Mouse (Mus musculus): Measurements from ENCODE around the gene Cnnm3. TPM values are rescaled to one million over a fixed set of nuclear protein-coding genes. Genes with fewer than 3 reads are reported as not detected.

Gene Cnnm3
- 10 to 100 TPM; 20.8 to 28.9 TPM for total RNA-seq (2021)
- long read RNA-seq, experiment 1, full-length matches to known transcripts: 8 of 13 reads
- long read RNA-seq, experiment 1, partial matches to known transcripts: 2 of 13 reads
- long read RNA-seq, experiment 1, other reads (novel, unspliced or antisense): 3 of 13 reads
- long read RNA-seq, experiment 2, full-length matches to known transcripts: 2 of 9 reads
- long read RNA-seq, experiment 2, partial matches to known transcripts: 6 of 9 reads
- long read RNA-seq, experiment 2, other reads (novel, unspliced or antisense): 1 of 9 reads

DNA sequence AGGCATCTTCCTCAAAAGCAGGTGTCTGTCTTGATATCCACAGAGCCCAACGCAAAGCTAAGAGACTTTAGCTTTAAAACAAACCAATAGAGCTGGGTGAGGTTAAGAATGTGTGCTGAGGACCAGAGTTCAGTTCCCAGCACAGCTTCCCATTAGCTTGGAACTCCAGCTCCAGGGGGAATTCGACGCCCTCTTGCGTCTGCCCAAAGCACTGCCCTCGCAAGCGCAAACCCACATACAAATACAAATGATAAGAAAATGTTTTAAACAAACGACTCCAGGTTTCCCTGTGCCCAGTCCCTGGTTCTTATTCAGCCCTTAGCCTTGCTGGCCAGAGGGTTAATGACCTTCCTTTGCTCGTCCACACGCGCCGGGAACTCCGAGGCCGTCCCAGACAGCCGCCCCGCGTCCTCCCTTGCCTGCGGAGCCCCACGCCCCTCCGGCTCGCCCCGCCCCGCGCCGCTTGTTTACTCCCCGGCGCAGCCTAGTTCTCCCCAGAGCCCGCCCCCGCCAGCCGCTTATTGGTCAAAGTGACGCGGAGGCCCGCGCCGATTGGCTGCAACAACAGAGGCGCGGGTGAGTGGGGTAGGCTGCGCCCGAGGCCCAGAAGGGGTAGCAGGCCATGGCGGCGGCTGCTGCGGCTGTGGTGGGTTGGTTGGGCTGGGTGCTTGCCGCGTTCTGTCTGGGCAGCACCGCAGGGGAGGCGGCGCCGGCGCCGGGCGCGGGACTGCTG is at the start of gene Cnnm3:
TSS of gene Cnnm3 (plus strand) at position 579 of the 733 bp plus-strand sequence.
- DNase-seq (ENCODE audit: low spot score in 2 of 2): peak; percentile 99

DNA sequence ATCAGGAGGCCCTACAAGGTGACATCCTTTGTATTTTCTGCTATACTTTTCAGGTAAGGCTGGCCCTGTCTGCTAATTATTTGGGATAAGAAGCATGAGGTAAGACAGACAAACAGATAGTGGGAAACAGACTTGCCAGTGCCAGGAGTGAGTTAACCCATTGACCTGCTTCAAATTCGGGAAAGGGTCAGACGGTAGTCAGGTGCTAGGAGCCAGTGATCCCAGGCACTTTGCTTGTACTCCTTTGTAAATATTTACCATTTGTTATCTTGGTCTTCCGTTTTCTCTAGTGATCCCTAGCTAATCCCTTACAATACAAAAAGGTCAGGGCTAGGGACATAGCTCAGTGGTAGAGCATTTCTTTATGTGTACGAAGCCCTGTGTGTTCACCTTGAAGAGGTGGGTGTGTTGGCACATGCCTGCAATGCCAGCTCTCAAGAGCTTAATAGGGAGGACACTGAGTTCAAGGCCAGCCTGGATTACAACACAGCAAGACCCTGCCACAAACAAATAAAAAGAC is 46.0 kb upstream of the Cnnm3 start:
- DNase-seq (ENCODE audit: low spot score in 2 of 2): no peak

DNA sequence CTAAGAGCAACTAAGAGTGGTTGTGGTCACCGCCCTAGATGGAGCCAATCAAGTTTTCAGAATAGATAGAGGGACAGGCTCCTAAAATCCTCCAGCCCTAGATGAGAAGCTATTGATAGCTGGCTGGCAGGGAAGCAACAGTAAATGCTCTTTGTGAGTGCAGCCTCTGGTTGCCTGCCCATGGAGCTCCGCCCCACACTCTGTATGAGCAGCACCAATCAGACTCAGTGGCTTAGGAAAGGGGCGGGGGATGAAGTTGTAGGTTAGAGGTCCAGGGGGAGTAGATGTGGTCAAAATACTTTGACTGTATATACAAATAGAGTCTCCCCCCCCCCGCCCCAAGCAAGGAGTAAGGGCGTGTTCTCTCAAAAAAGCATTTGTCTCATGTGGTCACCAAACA is 44.2 kb upstream of the Cnnm3 start:
- no peak for DNase-seq (ENCODE audit: low spot score in 2 of 2)

DNA sequence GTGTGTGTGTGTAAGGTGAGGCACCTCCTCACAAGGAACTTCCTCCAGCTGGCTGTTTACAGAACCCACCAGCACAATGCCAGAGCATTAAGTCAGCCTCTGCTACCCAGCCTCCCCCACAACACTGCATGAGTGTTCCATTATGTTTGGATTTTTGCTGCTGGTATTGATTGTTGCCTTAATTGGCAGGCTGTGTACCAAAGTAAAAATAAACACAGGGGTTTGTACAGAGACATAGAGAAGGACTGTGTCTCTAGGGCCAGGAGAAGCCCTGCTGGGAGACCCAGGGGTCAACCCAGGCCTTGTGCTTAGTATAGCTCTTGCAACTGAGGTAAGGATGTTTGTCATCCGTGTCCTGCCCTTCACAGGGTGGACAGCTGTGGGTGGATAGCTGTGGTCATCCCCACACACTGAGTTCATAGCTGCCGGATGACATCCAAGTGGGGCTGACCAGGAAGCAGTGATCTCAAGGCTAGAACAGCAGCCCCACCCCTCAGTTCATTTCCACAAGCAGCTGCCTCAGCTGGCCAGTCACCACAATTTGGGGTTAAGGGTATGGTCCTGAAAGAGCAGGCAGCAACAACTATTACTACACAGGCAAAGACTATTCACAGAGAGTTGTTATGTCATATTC is 41.7 kb upstream of the Cnnm3 start:
- no peak for DNase-seq (ENCODE audit: low spot score in 2 of 2)

DNA sequence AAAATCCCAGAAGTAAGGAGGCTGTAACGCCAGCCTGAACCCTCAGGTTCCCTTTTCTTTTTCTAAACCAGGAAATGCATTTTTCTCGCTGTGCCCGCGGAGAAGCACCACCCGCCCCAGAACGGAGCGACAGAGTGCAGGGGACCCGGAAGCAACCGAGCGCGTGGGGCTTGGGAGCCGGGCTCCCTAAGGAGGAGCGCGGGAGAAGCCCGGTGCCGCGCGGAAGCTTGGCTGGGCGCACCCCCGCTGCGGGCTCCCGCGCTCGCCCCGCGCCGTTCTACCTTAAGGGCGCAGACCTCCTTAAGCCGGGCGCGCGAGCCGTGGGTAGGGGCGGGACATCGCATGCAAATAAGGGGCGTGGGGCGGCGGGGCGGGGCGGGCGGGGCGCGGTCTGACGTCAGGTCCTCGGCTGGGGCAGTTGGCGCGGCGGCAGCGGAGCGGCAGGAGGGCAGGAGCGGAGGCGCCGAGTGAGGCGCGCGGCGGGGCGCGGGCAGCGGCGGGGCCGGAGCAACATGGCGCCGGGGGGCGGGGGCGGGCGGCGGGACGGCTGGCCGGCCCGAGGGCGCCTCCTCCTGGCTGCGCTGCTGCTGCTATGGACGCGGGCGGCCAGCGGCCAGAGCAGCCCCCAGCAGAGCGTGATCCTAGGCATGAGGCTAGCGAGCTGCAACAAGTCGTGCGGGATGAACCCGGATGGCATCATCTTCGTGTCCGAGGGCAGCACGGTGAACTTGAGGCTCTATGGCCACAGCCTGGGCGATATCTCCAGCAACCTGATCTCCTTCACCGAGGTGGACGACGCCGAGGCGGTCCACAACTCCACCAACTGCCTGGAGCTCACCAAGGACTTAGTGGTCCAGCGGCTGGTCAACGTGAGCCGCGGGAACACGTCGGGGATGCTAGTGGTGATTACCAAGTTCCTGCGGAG is 40.2 kb upstream of the Cnnm3 start, which contains the start of gene Cnnm4:
TSS of gene Cnnm4 (plus strand) at position 440 of the 925 bp plus-strand sequence.
- peak; percentile 79 to 84 for DNase-seq (ENCODE audit: low spot score in 2 of 2)

DNA sequence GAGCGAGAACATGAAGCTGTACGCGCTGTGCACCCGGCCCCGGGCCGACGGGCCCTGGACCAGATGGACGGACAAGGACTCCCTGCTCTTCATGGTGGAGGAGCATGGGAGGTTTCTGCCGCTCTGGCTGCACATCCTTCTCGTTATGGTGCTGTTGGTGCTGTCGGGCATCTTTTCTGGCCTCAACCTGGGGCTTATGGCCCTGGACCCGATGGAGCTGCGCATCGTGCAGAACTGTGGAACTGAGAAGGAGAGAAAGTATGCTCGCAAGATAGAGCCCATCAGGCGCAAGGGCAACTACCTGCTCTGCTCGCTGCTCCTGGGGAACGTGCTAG is 39.6 kb upstream of the Cnnm3 start:
- DNase-seq (ENCODE audit: low spot score in 2 of 2): no peak

DNA sequence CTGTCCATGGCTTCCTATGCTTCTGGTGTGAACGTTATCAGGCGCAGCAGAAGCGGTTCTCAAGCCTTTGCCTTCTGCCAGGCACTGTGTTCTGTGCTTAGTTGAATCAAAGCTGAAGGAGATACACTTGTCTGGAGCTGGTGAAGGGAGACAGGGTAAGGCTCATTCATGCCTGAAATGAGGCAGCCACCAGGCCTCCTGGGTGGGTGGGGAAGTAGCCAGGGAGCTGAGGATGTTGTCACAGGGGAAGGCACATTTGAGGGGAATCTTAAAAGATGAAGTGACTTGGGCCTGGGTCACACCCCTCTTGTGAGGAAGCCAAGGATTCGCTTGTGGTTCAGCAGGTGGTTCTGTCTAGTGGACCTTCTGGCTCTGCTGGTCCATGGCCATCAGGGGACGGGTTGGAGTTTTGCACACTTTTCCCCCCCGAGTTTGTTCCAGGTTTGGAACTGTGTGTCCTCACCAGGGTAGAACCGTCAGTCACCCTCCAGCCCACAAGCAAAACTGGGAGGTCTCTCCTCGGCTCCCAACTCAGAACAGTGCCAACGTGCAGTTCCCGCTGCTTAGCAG is 38.4 kb upstream of the Cnnm3 start:
- no peak for DNase-seq (ENCODE audit: low spot score in 2 of 2)

DNA sequence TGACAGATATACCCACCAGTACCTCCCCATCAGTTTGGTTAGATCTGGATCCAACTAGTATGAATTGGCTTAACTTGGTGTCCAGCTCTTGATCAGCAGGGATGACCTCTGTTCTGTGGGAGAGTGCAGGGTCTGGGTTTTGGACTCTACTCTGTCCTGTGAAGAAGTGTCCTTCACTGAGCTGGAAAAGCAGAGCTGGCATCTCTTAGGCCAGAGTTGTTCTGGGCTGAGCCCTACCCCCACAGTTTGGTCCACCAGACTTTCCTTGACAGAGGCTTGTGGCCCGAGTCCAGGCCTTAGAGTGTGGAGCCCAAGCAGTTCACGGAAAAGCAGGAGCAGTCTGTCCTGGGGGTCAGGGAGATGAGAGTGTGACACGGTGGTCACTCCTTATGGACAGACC is 37.0 kb upstream of the Cnnm3 start:
- DNase-seq (ENCODE audit: low spot score in 2 of 2): no peak

DNA sequence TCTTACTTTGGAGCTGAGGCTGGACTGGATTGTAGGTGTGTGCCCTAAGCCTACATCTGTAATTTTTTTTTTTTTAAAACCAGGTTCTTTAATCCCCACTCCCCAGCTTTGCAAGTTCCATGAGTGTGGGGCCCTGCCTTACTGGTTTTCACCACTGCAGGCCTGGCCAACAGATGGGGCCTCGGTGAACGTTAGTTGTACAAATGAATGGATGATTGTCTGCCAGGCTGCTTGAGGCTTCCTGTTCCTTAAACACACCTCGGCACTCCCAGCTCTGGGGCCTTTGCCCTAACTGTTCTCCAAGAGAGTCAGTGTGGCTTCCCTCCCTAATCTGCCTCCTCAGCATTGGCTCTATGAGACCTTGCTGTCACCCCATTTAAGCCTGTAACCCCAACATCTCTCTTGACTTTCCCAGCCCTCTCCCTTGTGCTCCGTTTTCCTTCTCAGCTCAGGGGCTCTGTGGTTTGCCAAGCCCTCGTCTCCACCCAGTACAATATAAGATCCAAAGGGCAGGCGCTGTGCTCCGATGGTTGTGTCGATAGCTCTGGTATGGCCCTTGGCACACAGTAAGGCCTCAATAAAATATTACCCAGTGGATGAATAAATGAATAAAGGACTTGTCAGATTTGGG is 36.1 kb upstream of the Cnnm3 start:
- DNase-seq (ENCODE audit: low spot score in 2 of 2): no peak

DNA sequence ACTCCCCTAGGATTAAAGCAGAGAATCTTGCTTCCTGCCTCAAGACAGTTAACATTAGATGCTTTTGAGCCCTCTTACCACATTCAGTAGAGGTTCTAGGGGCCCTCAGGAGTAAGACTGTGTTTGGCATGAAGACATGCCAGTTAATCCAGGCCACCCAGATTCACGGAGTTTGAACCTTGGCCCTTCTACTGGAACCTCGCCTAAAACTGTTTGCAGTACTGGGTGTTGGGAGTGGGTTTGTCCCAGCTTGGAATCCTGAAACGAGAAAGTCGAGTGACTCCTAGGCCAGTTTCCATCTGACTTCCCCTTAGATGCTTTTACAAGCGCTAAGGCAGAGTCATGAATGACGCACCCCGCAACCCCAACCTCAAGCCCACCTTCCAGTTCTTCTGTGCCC is 35.2 kb upstream of the Cnnm3 start:
- no peak for DNase-seq (ENCODE audit: low spot score in 2 of 2)

DNA sequence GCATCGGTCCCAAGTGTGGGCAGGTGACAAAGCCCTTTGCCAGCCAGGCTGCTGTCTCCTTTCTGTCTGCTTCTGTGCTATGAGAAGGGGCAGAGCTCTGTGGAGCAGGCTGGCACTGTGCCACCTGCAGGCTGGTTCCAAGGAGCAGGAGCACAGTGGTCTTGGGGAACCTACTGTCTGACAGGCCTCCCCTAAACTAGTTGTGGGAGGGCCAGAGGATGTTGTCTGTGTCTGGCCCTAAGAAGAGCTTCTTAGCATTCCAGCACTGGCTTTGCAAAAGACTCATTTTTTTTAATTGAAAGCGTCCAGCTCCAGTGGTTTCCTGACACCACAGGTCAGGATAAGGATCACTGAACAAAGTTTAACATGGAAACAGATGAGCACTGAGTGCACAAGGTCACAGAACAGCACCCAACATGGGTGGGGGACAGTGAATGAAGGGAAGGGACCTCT is 33.3 kb upstream of the Cnnm3 start:
- no peak for DNase-seq (ENCODE audit: low spot score in 2 of 2)

DNA sequence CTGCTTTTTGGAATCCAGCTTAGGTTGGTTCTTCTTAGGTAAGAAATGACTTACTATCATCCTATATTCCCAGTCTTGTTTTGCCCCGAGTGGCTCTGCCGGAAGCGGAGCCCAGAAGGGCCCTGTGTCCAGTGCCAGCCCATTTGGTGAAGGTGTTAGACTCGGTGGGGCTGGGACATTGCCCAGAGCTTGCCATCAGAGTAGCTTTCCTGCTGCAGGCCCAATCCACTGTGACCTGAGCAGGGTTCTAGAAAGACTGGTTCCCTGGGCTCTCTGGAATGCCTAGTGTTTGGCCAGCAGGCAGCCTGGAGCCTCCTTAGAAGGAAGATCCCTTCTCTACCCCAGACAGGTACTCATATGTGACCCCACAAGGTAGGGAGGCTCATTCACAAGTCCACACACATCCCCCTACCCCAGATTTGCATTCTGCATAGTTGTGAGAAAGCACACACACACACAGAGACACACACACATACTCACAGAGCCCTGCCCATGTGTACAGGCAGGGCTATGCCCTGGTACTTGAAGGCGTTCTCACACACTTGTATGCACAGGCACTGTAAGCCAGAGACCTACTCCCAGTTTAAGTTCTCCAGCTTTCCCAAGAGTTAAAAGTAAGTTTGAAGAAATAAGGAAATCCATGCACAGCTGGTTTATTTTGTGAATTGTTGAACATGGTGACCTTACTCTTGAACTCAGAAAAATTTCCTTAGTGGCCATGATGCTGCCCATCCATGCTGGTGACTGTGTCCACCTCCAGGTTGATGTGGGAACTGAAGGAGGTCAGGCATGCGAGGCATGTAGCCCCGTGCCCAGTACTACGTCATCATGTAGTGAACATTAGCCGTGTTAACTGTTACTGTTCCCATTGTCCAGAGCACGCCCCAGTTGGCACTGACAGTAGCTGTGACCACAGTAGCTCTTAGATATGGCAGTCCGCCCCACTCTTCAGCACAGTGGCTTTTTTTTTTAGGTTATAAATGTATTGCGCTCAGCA is 31.5 kb upstream of the Cnnm3 start:
- no peak for DNase-seq (ENCODE audit: low spot score in 2 of 2)

DNA sequence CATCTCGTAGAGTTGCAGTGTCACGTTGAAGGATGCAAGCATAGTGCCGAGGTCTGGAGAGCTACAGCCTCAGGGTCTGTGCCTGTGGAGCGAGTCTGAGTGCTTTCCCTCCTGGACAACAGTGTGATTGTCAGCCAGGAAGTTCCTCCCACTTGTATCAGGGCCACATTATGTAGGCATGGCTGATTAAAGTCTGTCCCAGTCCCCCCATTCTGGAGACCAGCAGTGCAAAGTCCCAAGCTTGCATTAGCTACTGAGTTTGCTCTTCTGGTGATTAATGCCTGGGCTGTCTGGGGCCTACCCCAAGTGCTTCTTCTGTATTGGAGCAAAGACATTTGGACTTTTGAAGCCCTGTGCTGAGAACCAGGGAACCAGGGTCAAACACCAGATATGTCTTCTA is 27.8 kb upstream of the Cnnm3 start:
- DNase-seq (ENCODE audit: low spot score in 2 of 2): no peak

DNA sequence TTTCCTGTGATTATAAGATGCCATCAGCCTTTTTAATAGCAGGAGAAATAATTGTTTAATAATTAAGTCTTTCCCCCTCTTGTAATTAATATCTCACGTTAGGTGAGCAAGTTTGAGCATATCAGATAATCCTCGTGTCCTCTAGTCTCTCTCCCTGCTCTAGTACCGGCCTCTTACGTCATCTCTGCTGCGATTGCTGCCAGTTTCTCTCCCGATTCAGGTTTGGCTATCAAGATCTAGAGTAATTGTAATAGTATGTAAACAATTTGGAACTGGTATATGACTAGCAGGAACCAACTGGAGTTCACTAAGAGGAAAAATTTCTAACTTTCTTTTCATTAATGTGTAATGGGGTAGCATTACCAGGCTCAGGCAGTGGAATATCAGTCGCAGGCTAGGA is 26.6 kb upstream of the Cnnm3 start:
- DNase-seq (ENCODE audit: low spot score in 2 of 2): no peak

DNA sequence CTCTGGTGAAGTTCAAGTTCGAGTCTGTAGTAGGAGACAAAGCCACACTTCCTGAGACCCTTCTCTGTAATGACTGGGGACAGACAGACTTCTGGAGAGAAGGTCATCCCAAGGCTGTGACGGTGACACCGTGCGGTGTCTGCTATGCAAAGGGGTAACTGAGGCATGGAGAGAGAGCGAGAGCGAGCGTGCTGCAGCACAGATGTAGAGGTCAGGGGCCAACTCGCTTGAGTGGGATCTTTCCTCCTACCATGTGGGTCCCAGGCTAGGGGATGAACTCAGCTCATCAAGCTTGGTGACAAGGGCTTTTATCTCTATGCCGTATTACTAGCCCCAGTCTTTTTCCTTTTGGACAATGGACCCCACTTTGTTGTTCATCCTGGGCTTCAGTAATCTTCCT is 24.6 kb upstream of the Cnnm3 start:
- no peak for DNase-seq (ENCODE audit: low spot score in 2 of 2)

DNA sequence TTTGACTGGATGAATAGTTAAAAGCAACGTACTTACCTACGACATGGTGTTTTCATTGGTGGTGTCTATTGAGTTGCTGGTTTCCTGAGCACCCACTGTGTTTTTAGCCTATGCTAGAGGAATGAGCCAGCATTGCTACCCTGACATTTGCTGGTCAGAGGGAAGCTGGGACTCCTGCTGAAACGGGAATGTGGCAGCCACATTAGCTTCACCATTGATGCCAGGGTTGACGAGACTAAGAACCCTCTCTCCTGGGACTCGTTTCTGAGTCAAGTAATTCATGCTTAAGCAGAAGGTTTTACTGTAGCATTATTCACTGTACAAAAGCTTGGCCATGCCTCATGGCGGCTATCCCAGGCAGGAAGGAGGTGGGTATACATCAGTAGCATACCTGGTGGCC is 22.0 kb upstream of the Cnnm3 start:
- no peak for DNase-seq (ENCODE audit: low spot score in 2 of 2)

DNA sequence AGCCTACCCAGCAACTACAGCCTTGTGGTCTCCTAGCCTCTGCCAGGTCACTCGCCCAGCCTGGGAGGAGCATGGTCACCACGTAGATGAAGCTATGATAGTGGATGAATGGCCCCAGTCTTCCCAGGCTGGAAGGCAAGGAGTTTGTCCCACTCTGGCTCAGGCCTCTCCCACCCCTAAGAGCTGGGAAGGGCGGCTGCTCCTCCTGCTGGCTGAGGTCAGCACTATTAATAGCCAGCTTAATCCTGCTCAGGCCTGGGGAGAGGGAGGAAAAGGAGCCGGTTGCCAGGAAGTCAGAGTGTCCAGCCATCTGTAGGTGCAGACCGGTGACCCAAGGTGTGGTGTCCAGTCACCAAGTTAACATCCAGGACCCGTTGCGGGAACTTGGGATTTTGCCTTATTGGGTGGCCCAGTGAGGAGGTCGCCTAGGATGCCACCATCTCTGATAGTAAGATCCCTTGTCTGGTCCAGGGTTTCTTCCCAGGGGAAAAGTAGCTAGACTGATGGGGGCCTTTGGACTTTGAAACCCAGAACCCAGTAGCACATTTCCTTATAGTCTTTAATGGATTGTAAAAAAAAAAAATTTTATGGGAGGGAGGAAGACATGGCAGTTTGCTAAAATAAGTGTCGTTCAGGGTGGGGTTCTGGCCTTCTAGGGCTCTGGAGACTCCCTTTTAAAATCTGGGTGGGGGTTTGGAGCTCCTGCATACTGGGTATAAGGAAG is 19.1 kb upstream of the Cnnm3 start:
- DNase-seq (ENCODE audit: low spot score in 2 of 2): no peak

DNA sequence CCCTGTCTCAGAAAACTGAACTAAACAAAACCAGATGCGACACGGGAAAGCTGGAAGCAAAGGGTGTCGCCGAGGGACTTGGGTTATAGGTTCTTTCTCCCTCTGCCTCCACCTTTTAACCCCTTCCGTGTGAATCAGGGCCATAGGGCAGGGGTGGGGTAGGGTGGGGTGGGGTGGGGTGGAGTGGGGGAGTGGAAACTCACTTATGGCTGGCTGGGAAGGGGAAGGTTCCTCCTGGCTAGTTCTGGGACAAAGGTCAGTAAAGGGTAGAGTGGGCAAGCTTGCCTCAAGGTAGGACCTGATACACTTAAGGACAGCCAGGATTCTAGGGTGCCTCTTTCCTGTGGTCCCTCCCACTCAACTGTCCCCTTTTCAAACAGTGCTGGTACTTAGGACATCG is 18.4 kb upstream of the Cnnm3 start:
- no peak for DNase-seq (ENCODE audit: low spot score in 2 of 2)
